Mouse (Mus musculus) neural tube, embryonic 13.5 days (tissue): ENCODE measurements at regions not wholly inside any gene's neighbourhood (a gene's known extent, or its start where the extent isn't known, plus 50 kb on each side); places are given as distances from the start of the nearest gene placed in this dataset.

Experiments
- ATAC-seq: fragments of 200-750 bp; cut with Nextera tagmentation; 2 replicates; pipeline ENCODE4 v1.8.0; 2017; ENCODE audit warnings: low read depth, mild to moderate bottlenecking, moderate TSS enrichment, moderate library complexity
- H3K27ac ChIP-seq: fragments of 300-500 bp; sonication (generic); replicated peaks from 2 replicates; pipeline ENCODE4 v1.5.1; 2015; ENCODE audit warnings: moderate library complexity, mild to moderate bottlenecking, inconsistent platforms
- H3K27me3 ChIP-seq: fragments of 300-500 bp; sonication (generic); 2 replicates; pipeline ENCODE4 v1.6.1; 2015; ENCODE audit warnings: mild to moderate bottlenecking, inconsistent platforms
- H3K36me3 ChIP-seq: fragments of 300-500 bp; sonication (generic); 2 replicates; pipeline ENCODE4 v1.6.1; 2015; ENCODE audit warnings: mild to moderate bottlenecking, inconsistent platforms
- H3K4me1 ChIP-seq: fragments of 300-500 bp; sonication (generic); replicated peaks from 2 replicates; pipeline ENCODE4 v1.6.1; 2015; ENCODE audit warnings: inconsistent platforms
- H3K4me2 ChIP-seq: fragments of 300-500 bp; sonication (generic); 2 replicates; pipeline ENCODE4 v1.6.1; 2015; ENCODE audit warnings: inconsistent platforms, mild to moderate bottlenecking, moderate library complexity
- H3K4me3 ChIP-seq: fragments of 300-500 bp; sonication (generic); 2 replicates; pipeline ENCODE4 v1.5.1; 2015; ENCODE audit warnings: mild to moderate bottlenecking, inconsistent platforms
- H3K9ac ChIP-seq: fragments of 300-500 bp; sonication (generic); 2 replicates; pipeline ENCODE4 v1.6.1; 2015; ENCODE audit warnings: moderate library complexity, mild to moderate bottlenecking, inconsistent platforms
- H3K9me3 ChIP-seq: fragments of 300-500 bp; sonication (generic); 2 replicates; pipeline ENCODE4 v1.6.1; 2016; ENCODE audit warnings: inconsistent platforms
- WGBS: fragments of 180-500 bp; shearing (Covaris S2); methylation state at CpG from one replicate; pipeline ENCODE4 v1.1.7; 2015; 5-methylcytosine and 5-hydroxymethylcytosine counted together

DNA sequence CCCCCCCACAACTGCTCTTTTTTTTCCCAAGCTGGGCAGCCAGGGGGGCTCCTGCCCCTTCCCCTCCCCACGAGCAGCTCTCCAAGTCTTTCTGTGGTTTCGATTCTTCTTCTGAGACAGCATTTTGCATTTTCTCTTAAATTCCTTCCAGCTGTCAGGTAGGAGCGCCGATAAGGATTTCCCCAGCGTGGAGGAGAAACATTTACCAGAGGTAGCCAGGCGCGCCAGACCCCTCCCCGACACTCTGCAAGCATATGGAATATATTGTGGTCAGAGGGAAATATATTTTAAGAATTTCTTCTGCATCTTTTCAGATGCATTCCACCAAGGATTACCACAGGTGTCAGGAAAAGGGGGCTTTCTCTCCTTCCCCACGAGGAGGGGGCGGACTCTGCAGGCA, 111.9 kb downstream of the Tbx5 start:
- no peaks in the 10 kb centered on the region for H3K4me1 ChIP-seq
- no peak overlapping the region for H3K4me3 ChIP-seq
- no peak for ATAC-seq
- no peak overlapping the region for H3K4me2 ChIP-seq
- H3K27ac ChIP-seq: no peak overlapping the region
- H3K27me3 ChIP-seq: no peaks in the 10 kb centered on the region
- WGBS: 72% methylated on average over 10 of the region's 10 CpGs
- H3K9ac ChIP-seq: no peak overlapping the region
- H3K9me3 ChIP-seq: no peaks in the 10 kb centered on the region
- no peaks in the 10 kb centered on the region for H3K36me3 ChIP-seq

- no peak overlapping the region for H3K4me3 ChIP-seq
- H3K27me3 ChIP-seq: no peaks in the 10 kb centered on the region
- no peaks in the 10 kb centered on the region for H3K9me3 ChIP-seq
- no peak overlapping the region for H3K4me2 ChIP-seq
- WGBS: 78% methylated on average over 4 of the region's 4 CpGs
- no peaks in the 10 kb centered on the region for H3K36me3 ChIP-seq
- H3K4me1 ChIP-seq: no peaks in the 10 kb centered on the region
- ATAC-seq: peak; percentile 80
- H3K9ac ChIP-seq: no peak overlapping the region
- H3K27ac ChIP-seq: no peak overlapping the region
Measured at GRCm38 (mm10) chr5:119948399-119948798, 115.9 kb downstream of the Tbx5 start.

DNA sequence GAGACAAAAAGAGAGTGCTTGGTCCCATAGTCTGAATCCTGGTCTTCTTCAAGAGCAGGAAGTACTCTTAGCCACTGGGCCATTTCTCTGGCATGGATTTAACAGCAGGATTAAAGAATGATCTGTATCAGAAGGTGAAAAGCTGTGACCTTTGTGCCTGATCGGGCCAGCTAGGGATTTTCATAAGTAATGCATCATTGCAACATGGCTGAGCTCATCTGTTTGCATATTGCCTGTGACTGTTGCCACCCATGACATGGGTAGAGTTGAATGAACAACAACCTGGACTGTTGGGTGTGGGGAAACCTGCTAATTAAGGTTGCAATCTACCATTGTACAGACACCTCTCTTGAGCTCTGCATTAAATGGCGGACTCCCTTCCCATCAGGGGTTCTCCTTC, 119.6 kb downstream of the Tbx5 start:
- no peak for ATAC-seq
- H3K9me3 ChIP-seq: no peaks in the 10 kb centered on the region
- WGBS: 88% methylated on average over 2 of the region's 2 CpGs
- H3K4me3 ChIP-seq: no peak overlapping the region
- H3K27ac ChIP-seq: no peak overlapping the region
- no peak overlapping the region for H3K9ac ChIP-seq
- no peaks in the 10 kb centered on the region for H3K27me3 ChIP-seq
- H3K36me3 ChIP-seq: no peaks in the 10 kb centered on the region
- H3K4me1 ChIP-seq: no peaks in the 10 kb centered on the region
- no peak overlapping the region for H3K4me2 ChIP-seq

- H3K9me3 ChIP-seq: no peaks in the 10 kb centered on the region
- no peak overlapping the region for H3K9ac ChIP-seq
- H3K4me2 ChIP-seq: no peak overlapping the region
- H3K27ac ChIP-seq: no peak overlapping the region
- WGBS: 87% methylated on average over 5 of the region's 5 CpGs
- H3K27me3 ChIP-seq: no peaks in the 10 kb centered on the region
- no peaks in the 10 kb centered on the region for H3K4me1 ChIP-seq
- no peak overlapping the region for H3K4me3 ChIP-seq
- no peaks in the 10 kb centered on the region for H3K36me3 ChIP-seq
- ATAC-seq: no peak
Measured at GRCm38 (mm10) chr5:119953189-119953588, 120.7 kb downstream of the Tbx5 start.

- WGBS: 80% methylated on average over 14 of the region's 14 CpGs
- H3K9me3 ChIP-seq: no peaks in the 10 kb centered on the region
- ATAC-seq: no peak
- no peaks in the 10 kb centered on the region for H3K27me3 ChIP-seq
- no peak overlapping the region for H3K4me2 ChIP-seq
- no peak overlapping the region for H3K27ac ChIP-seq
- no peaks in the 10 kb centered on the region; the same call in 1 of the 2 replicates for H3K4me1 ChIP-seq
- H3K4me3 ChIP-seq: no peak overlapping the region
- H3K9ac ChIP-seq: no peak overlapping the region
- no peaks in the 10 kb centered on the region for H3K36me3 ChIP-seq
Measured at GRCm38 (mm10) chr5:119953811-119954566, 121.5 kb downstream of the Tbx5 start.

GRCm38 (mm10) chr5:119958942-119959341, 126.5 kb downstream of the Tbx5 start:
- 36% methylated on average over 14 of the region's 14 CpGs for WGBS
- no peak overlapping the region for H3K4me2 ChIP-seq

GRCm38 (mm10) chr5:119964751-119965150, 132.3 kb downstream of the Tbx5 start:
- Histone ChIP-seq H3K36me3 (no peaks in the 10 kb centered on the region), H3K4me2 (no peak overlapping the region), H3K4me3 (no peak overlapping the region), H3K27ac (no peak overlapping the region), H3K9me3 (no peaks in the 10 kb centered on the region), H3K27me3 (no peaks in the 10 kb centered on the region), H3K9ac (no peak overlapping the region), H3K4me1 (0 out of 2 replicates have a peak, but pooled peaks cover 9% of the 10 kb centered on the region)
- no peak for ATAC-seq
- WGBS: 59% methylated on average over 3 of the region's 3 CpGs

More at GRCm38 (mm10) chr5:119958942-119959341, 126.5 kb downstream of the Tbx5 start:
- Histone ChIP-seq H3K4me1 (peaks cover 5% of the 10 kb centered on the region; the same call in 1 of the 2 replicates), H3K9me3 (no peaks in the 10 kb centered on the region), H3K4me3 (no peak overlapping the region), H3K36me3 (no peaks in the 10 kb centered on the region), H3K27ac (no peak overlapping the region), H3K9ac (no peak overlapping the region), H3K27me3 (no peaks in the 10 kb centered on the region)
- ATAC-seq: no peak

DNA sequence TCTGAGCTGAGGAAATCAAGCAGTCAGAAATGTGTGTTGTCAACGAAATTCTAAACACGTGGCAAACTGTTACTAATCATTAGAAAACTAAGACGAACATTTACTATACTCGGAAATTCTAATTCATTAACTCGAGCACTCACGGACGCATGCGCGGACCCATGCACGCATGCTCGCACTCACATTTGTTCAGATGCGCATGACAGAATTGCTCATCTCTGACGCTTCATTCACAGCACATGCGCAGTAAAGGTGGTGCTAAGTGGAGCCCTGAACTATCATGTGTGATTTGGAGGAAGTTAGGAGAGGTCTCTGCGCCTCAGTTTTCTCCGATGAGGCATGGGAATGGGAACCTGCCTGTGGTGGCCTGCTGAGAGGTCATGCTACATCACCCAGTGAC, 138.8 kb downstream of the Tbx5 start:
- Histone ChIP-seq H3K27ac (no peak overlapping the region), H3K27me3 (no peaks in the 10 kb centered on the region), H3K4me1 (peaks cover 13% of the 10 kb centered on the region; the same call in 1 of the 2 replicates), H3K36me3 (no peaks in the 10 kb centered on the region), H3K9ac (no peak overlapping the region), H3K4me3 (no peak overlapping the region), H3K4me2 (no peak overlapping the region), H3K9me3 (no peaks in the 10 kb centered on the region)
- 81% methylated on average over 16 of the region's 16 CpGs for WGBS
- no peak for ATAC-seq

DNA sequence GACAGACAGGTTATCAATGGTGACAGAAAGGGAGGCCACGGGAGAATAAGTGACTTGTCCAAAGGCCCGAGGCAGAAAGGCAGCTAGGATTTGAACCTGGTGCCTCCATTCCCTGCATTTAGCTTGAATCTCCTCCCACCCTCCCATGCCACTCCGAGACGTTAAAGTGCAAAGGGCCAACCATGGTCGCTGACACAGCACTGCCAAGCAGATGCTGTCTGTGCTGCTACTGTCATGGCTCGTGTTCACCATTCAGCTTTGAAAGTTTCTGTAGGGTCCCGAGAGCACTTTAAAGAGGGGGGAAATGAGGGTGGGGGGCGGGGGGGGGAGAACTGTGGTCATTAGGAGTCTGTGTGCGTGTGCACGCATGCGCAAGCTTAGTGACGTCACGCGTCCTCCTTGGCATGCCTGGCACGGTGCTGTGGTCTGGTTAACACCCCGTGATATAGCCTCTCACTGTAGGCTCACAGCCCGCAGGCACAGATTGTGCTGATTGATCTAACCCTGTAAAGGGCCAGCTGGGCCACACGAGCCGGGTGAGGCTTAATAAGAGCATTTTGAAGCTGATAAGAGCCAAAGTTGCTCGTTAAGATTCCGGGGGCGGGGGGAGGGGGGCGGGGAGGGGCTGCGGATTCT, 140.5 kb downstream of the Tbx5 start:
- H3K4me3 ChIP-seq: no peak overlapping the region

GRCm38 (mm10) chr5:119978096-119978715, 138.1 kb upstream of the Rbm19 start:
- H3K9ac ChIP-seq: no peak overlapping the region
- no peaks in the 10 kb centered on the region for H3K36me3 ChIP-seq

More for the DNA sequence above, 140.5 kb downstream of the Tbx5 start:
- Histone ChIP-seq H3K4me2 (peak overlapping the region; percentile 35), H3K9ac (no peak overlapping the region), H3K36me3 (no peaks in the 10 kb centered on the region), H3K27ac (peak overlapping the region; percentile 64; the same call in 1 of the 2 replicates), H3K27me3 (no peaks in the 10 kb centered on the region), H3K9me3 (no peaks in the 10 kb centered on the region), H3K4me1 (peaks cover 8% of the 10 kb centered on the region; the same call in 1 of the 2 replicates)
- WGBS: 44% methylated on average over 24 of the region's 24 CpGs
- ATAC-seq: peak; percentile 93

GRCm38 (mm10) chr5:119981111-119981807, 135.0 kb upstream of the Rbm19 start:
- peak; percentile 77 for ATAC-seq
- Histone ChIP-seq H3K4me2 (no peak overlapping the region), H3K9ac (0 out of 2 replicates have a peak overlapping the region, but pooled peaks have one; percentile 12), H3K4me3 (no peak overlapping the region), H3K4me1 (peaks cover 15% of the 10 kb centered on the region), H3K36me3 (no peaks in the 10 kb centered on the region), H3K9me3 (no peaks in the 10 kb centered on the region), H3K27me3 (no peaks in the 10 kb centered on the region), H3K27ac (peak overlapping the region; percentile 69)
- 49% methylated on average over 18 of the region's 18 CpGs for WGBS

More at GRCm38 (mm10) chr5:119978096-119978715, 138.1 kb upstream of the Rbm19 start:
- Histone ChIP-seq H3K4me1 (peaks cover 21% of the 10 kb centered on the region), H3K4me3 (no peak overlapping the region), H3K4me2 (peak overlapping the region; percentile 22; the same call in 1 of the 2 replicates), H3K9me3 (no peaks in the 10 kb centered on the region), H3K27me3 (no peaks in the 10 kb centered on the region), H3K27ac (no peak overlapping the region)
- ATAC-seq: no peak
- 12% methylated on average over 10 of the region's 10 CpGs for WGBS

- Histone ChIP-seq H3K27ac (no peak overlapping the region), H3K27me3 (no peaks in the 10 kb centered on the region), H3K4me1 (peaks cover 10% of the 10 kb centered on the region), H3K9ac (no peak overlapping the region), H3K4me2 (no peak overlapping the region), H3K9me3 (no peaks in the 10 kb centered on the region), H3K36me3 (no peaks in the 10 kb centered on the region), H3K4me3 (no peak overlapping the region)
- WGBS: 60% methylated on average over 7 of the region's 7 CpGs
- ATAC-seq: no peak
Measured at GRCm38 (mm10) chr5:119984206-119984605, 132.1 kb upstream of the Rbm19 start.
